Mouse (Mus musculus) heart, adult 2 months (tissue): ENCODE data around the gene Prkcd.
"Not testable (repeated sequence)": the region's sequence is repeated elsewhere in the genome, so short reads cannot be mapped to it uniquely, and the experiment has no call there.

Source experiments
- CTCF ChIP-seq: fragments of 200-600 bp; IDR thresholded peaks from 2 replicates; pipeline ENCODE4 v1.8.1; 2022; ENCODE audit warnings: antibody characterized with exemption, mild to moderate bottlenecking, moderate library complexity
- EP300 ChIP-seq: fragments of 200-500 bp; IDR thresholded peaks from 2 replicates; pipeline ENCODE4 v1.6.1; 2011; ENCODE audit warnings: low read depth, low read length, control low read depth; ENCODE audit not compliant: insufficient read depth
- POLR2A ChIP-seq: fragments of 200-500 bp; IDR thresholded peaks from 2 replicates; pipeline ENCODE4 v1.6.1; 2011; ENCODE audit warnings: mild to moderate bottlenecking, low read depth, low read length, control low read depth; ENCODE audit not compliant: insufficient read depth

DNA sequence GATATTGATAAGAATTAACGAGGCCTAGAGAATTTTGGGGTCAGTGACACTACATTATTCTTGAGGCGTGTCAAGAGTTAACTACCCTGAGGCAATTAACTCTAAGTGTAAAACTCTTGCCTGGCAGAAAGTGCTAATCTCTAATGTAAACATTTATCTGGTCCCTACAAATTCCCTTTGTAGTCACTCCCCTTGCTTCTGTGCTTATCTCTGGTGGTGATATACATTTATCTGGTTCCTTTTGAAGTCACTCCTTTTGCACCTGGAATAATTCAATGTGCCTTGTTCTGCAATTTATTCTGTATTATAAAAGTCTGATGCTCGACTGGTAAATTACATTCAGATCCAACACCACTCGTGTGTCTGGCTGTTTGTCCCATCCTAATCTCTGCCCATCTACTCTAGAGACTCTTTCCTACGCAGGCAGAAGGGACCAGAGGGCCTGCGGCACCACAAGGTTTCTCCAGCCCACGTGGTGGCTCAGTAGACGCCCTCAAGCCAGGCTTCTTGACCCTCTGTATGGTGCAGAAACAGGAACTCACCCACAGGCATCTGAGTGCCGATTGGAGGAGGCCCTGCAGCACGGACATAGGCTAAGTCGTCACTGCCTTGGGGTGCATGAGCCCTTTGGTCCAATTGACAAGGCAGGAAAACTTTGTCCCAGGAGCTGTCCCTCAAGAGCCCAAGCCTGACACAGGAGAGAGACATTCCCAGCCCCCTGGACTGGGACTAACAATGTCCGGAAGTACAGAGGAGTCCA is 48.5 kb downstream of the Prkcd start:
- not testable (repeated sequence) for TF ChIP-seq CTCF, POLR2A, EP300
